Mouse (Mus musculus) bone marrow macrophage, adult 2 months (primary cell): ENCODE data around the gene Il9. TPM values are rescaled to one million over a fixed set of nuclear protein-coding genes. Genes with fewer than 3 reads are reported as not detected.

Source experiments
- H3K27ac ChIP-seq: 2 replicates; pipeline ENCODE4 v1.5.1; 2012; ENCODE audit warnings: low read depth, low read length; ENCODE audit not compliant: insufficient read depth
- H3K4me1 ChIP-seq: 2 replicates; pipeline ENCODE4 v1.6.1; 2012; ENCODE audit warnings: low read length; ENCODE audit not compliant: control insufficient read depth, insufficient read depth
- H3K4me3 ChIP-seq: 2 replicates; pipeline ENCODE4 v1.5.1; 2012; ENCODE audit warnings: mild to moderate bottlenecking, low read length, moderate library complexity; ENCODE audit not compliant: insufficient read depth
- CTCF ChIP-seq: IDR thresholded peaks from 2 replicates; pipeline ENCODE4 v1.5.1; 2012; ENCODE audit warnings: low read depth, mild to moderate bottlenecking, low read length, moderate library complexity
- POLR2A ChIP-seq: IDR thresholded peaks from 2 replicates; pipeline ENCODE4 v1.6.1; 2012; ENCODE audit warnings: mild to moderate bottlenecking, low read depth, low read length, borderline replicate concordance
- polyA plus RNA-seq: library from polyadenylated mRNA; stranded (reverse); fragments of >200 nt; gene quantifications from 2 replicates; pipeline ENCODE4 v1.2.4, GENCODE M21; 2012; ENCODE audit not compliant: missing spikeins, insufficient read depth, insufficient read length

The Il9 gene
- polyA plus RNA-seq, 1 experiment, result not detected

DNA sequence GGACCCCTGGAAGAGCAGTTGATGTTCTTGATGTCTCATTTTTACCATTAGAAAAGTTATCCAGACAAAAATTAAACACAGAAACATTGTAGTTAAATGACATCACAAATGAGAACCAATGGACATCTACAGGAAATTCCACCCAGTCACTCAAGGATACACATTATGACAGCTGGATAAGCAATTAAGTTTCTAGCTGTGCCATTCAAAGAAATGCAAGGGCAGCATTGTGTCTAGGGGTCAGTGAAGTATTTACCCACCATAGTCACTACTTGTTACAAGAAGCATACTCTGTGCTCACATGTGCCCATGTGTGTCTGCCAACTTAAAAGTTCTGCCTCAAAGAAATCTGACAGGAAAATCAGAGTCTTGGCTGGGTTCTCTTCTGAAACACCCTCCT is 31.5 kb upstream of the Il9 start:
- TF ChIP-seq CTCF, result no peak
- no peak for TF ChIP-seq POLR2A
- Histone ChIP-seq H3K4me1 (no peaks in the 10 kb centered on the region), H3K27ac (no peak overlapping the region), H3K4me3 (no peak overlapping the region)

DNA sequence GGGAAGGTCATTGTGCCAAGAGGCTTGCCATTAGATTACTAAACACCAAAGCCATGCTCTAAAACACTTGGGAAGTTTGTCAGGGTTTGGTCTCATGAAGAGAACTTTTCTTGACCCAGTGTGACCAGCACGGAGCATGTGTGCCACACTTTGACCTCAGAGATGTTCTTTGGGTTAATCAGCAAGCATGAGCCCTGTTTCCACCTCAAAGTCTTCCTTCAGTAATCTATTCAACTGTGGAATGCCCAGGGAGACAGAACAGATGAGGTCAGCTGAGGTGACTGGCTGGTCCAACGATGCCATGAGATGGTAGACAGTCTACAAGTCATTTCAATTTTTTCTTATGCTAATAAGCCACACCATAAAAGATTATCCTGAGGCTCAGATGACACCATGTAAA is 27.8 kb upstream of the Il9 start:
- no peaks in the 10 kb centered on the region for H3K4me1 ChIP-seq
- no peak overlapping the region for H3K4me3 ChIP-seq
- no peak overlapping the region for H3K27ac ChIP-seq
- TF ChIP-seq CTCF (no peak), POLR2A (no peak)

DNA sequence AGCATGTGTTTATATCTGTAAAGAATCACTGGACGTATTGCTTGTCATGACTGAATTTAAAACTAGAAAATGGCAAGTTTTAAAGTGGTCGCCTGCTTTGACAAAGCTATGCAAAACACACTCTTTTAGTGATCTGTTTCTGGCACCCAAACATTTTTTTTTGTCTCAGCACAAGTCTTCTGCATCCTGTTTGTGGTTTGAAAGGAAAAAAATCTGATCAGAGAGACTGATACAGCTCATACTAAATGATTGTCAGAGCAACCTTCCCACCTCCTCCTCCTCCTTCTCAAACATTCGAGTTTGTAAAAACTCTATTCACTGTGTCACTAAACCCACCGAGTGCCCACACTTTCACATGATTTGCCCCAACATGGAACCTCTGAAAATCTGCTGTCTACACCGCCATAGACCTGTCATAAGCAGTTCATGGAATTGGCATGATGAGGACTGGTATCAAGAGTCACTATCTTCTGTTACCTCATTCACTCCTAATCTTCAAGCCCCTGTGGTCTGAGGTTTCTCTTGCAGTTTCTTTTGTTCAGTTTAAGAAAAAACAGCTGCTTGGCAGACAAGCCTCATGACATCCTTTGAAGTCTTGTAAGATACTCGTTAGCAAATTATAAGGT is 24.9 kb upstream of the Il9 start:
- no peaks in the 10 kb centered on the region for H3K4me1 ChIP-seq
- TF ChIP-seq CTCF, result no peak
- TF ChIP-seq POLR2A, result no peak
- H3K27ac ChIP-seq, result no peak overlapping the region
- no peak overlapping the region for H3K4me3 ChIP-seq

DNA sequence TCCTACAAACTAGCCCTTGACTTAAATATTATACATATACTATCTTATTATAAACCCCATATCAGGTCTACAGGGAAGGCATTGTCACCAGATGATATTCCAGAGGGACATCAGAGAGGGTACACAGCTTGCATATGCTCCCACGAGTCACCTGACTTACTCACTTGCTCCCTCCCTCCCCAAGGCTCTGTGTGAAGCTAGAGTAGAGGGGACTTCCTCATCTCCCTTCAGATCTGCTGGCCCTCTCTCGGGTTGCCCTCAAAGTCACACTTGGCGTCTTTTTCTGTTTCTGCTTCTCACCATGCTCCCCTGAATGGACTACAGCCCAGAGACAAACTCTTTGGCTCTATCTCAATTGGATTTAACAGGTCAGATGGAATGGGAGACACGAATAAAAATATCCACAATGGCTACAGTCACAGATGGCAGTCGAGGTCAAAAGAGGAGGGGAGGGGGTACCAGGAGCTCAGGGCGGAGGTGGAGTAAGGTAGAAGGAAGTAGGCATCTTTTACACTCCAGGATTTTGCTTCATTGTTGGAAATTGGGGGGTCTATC is 19.9 kb upstream of the Il9 start:
- TF ChIP-seq CTCF (no peak), POLR2A (no peak)
- no peak overlapping the region for H3K4me3 ChIP-seq
- H3K27ac ChIP-seq, result no peak overlapping the region
- no peaks in the 10 kb centered on the region for H3K4me1 ChIP-seq

DNA sequence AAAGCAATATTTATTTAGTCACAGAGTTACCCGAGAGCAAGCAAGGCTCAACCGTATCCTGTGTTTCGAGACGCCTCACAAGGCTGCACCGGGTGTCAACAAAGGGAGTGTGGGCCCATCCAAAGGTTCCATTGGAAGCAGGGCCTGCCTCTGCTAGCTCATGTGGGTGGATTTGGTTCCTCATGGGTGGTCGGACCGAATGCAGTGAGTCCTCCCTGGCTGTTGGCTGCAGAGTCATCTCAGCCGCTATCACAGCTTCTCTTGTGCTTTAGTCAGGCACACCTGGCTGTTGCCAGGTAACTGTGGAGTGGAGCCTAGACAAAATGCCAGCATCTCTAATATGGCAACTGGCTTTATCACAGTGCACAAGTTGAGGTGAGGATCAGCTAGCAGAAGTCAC is 18.6 kb upstream of the Il9 start:
- Histone ChIP-seq H3K4me1 (no peaks in the 10 kb centered on the region), H3K4me3 (no peak overlapping the region), H3K27ac (no peak overlapping the region)
- TF ChIP-seq CTCF (no peak), POLR2A (no peak)

DNA sequence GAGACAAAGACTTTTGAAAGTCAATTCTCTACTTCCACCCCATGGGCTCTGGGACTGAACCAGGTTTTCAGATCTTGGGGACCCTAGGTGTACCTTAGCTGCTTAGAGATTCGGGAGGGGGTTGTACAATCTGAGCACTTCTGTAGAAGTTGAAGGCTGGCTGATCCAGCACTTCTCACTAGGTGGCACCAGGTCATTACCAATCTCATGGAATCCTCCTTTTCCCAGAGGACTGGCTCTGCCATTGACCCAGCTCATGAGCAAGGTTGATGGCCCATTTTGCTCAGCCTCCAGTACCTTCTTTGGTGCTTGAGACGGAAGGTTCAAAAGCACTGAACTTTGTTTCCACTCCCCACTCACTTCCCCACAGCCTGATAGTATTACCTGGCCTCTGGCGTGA is 18.1 kb upstream of the Il9 start:
- TF ChIP-seq POLR2A (no peak), CTCF (no peak)
- H3K4me3 ChIP-seq, result no peak overlapping the region
- no peak overlapping the region for H3K27ac ChIP-seq
- no peaks in the 10 kb centered on the region for H3K4me1 ChIP-seq

DNA sequence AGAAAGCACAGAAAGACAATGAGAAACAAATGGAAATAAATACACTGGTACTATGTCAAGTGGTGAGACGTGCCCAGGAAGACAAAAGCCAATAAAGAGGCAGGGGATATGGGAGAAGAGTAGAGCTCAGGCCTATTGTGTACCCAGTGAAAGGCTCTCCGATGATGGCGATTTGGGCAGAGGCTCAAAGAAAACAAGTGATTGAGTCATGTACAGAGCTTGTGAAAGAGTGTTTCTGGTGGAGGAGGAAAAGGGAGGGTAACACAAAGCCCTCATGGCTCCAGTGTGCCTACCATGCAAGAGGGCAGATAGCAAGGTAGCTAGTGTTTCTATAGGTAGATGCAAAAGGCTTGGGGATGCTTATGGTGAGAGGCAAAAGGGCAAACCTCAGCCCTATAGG is 12.4 kb upstream of the Il9 start:
- Histone ChIP-seq H3K27ac (no peak overlapping the region), H3K4me1 (no peaks in the 10 kb centered on the region), H3K4me3 (no peak overlapping the region)
- no peak for TF ChIP-seq POLR2A
- no peak for TF ChIP-seq CTCF

DNA sequence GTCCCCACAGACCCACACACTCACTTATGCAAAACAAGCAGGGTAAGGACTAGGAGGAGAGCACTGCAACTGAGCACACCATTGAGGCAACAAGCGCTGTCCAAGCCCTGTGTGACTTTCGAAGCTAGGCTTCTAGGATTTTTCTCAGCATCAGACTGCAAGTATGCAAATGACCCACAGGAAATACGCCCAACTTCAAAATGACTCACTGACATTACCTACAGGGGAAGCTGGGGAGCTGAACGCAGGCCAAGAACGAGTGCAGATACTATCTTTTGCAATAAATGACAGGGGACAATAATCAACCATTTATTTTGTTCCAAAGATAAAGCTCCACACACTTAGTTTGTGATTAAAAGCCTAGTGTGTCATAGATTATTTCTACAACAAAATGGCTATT is 6.0 kb upstream of the Il9 start:
- H3K4me3 ChIP-seq, result no peak overlapping the region
- H3K4me1 ChIP-seq, result no peaks in the 10 kb centered on the region
- TF ChIP-seq POLR2A (no peak), CTCF (no peak)
- H3K27ac ChIP-seq, result no peak overlapping the region

DNA sequence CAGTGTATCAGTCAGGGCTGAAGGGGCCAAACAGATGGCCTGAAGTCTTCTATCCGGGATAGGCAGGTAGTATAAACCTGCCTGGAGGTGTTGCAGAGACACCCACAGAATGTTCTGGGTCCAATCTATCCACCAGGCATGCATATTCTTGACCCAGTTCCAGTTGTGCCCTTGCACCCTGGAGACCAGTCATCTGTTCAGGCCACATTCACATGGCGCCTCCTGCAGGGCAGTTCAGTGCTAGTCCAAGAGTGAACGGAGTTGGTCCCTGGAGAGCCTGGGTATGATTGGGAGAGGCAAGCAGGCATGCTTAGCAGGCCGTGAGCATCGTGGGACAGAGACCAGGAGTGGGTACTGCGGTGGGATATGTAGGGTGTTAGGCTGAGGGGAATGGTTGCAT is 4.0 kb downstream of the Il9 start:
- Histone ChIP-seq H3K4me3 (no peak overlapping the region), H3K27ac (no peak overlapping the region), H3K4me1 (peaks cover 7% of the 10 kb centered on the region; the same call in 1 of the 2 replicates)
- TF ChIP-seq POLR2A (no peak), CTCF (no peak)

DNA sequence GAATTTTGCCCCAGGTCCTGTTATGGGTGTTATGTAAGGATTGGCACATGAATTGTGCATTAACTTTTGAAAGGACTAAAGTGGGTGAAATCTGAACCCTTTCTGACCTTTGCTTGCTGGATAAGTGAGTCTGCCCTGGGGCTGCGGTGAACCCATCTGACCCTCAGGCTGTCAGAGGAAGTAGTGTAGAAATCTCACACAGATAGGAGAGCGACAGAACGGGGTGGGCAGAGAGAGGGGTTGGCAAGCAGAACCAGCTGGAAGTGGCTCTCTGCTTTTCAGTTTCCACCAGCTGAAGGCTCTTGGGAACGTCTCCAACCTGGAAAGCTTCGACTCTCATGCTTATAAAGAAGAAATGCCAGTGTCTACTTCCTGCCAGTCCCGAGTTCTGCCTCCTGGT is 4.8 kb downstream of the Il9 start:
- Histone ChIP-seq H3K27ac (no peak overlapping the region), H3K4me3 (no peak overlapping the region), H3K4me1 (peaks cover 7% of the 10 kb centered on the region; the same call in 1 of the 2 replicates)
- TF ChIP-seq POLR2A (no peak), CTCF (no peak)
